Mouse (Mus musculus) forebrain, embryonic 15.5 days (tissue): ENCODE results near the gene Gm45808. TPM values are rescaled to one million over a fixed set of nuclear protein-coding genes. Genes with fewer than 3 reads are reported as not detected.
"Not testable (repeated sequence)": the region's sequence is repeated elsewhere in the genome, so short reads cannot be mapped to it uniquely, and the experiment has no call there.

Experiments
- ATAC-seq: fragments of 200-750 bp; cut with Nextera tagmentation; replicated peaks from 2 replicates; pipeline ENCODE4 v1.8.0; 2017; ENCODE audit warnings: mild to moderate bottlenecking, moderate TSS enrichment, moderate library complexity
- H3K27ac ChIP-seq: fragments of 300-500 bp; sonication (generic); replicated peaks from 2 replicates; pipeline ENCODE4 v1.5.1; 2015; ENCODE audit warnings: mild to moderate bottlenecking, inconsistent platforms
- H3K27me3 ChIP-seq: fragments of 300-500 bp; sonication (generic); 2 replicates; pipeline ENCODE4 v1.6.1; 2015; ENCODE audit warnings: inconsistent platforms
- H3K36me3 ChIP-seq: fragments of 300-500 bp; sonication (generic); 2 replicates; pipeline ENCODE4 v1.6.1; 2015; ENCODE audit warnings: mild to moderate bottlenecking, inconsistent platforms
- H3K4me1 ChIP-seq: fragments of 300-500 bp; sonication (generic); 2 replicates; pipeline ENCODE4 v1.6.1; 2015; ENCODE audit warnings: inconsistent platforms
- H3K4me2 ChIP-seq: fragments of 300-500 bp; sonication (generic); replicated peaks from 2 replicates; pipeline ENCODE4 v1.6.1; 2015; ENCODE audit warnings: mild to moderate bottlenecking, inconsistent platforms
- H3K4me3 ChIP-seq: fragments of 300-500 bp; sonication (generic); 2 replicates; pipeline ENCODE4 v1.5.1; 2015; ENCODE audit warnings: mild to moderate bottlenecking, inconsistent platforms
- H3K9ac ChIP-seq: fragments of 300-500 bp; sonication (generic); replicated peaks from 2 replicates; pipeline ENCODE4 v1.6.1; 2015; ENCODE audit warnings: mild to moderate bottlenecking, inconsistent platforms
- H3K9me3 ChIP-seq: fragments of 300-500 bp; sonication (generic); 2 replicates; pipeline ENCODE4 v1.6.1; 2016; ENCODE audit warnings: inconsistent platforms
- WGBS: fragments of 180-500 bp; shearing (Covaris S2); methylation state at CpG from one replicate; pipeline ENCODE4 v1.1.7; 2015; ENCODE audit warnings: mixed read lengths; 5-methylcytosine and 5-hydroxymethylcytosine counted together
- polyA plus RNA-seq: library from polyadenylated mRNA; unstranded; fragments of >200 nt; fragmentation: Nextera tagmentation; extraction: Ambion mirVana; gene quantifications from 2 replicates; pipeline ENCODE4 v1.2.1, GENCODE M21; 2015

The Gm45808 gene
- polyA plus RNA-seq, 1 experiment from 2014 or later, result not detected

DNA sequence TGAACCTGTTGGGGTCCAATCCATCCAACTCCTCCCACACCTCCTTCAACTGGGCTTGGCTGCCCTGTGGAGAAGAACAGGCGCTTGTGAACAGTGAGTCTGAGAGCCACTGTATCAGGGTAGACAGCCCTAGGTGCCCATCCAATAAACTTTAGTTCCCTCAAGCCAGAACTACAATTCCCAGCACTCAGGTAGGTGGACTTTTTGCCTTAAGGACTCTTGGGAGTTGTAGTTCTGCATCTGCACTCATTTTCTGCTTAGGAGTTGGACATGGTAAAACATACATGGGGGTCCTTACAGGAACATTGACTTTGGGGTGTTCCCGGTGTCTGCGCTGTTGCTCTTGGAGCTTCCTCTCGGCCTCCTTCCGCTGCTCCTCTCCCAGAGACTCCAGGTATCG, 11.8 kb upstream of the Gm45808 start:
- 97% methylated on average over 6 of the region's 6 CpGs for WGBS
- H3K36me3 ChIP-seq, result peaks cover 56% of the 10 kb centered on the region
- ATAC-seq, result no peak
- H3K4me1 ChIP-seq, result no peaks in the 10 kb centered on the region
- H3K27me3 ChIP-seq, result no peaks in the 10 kb centered on the region
- H3K4me3 ChIP-seq, result no peak overlapping the region
- no peak overlapping the region for H3K4me2 ChIP-seq
- no peaks in the 10 kb centered on the region for H3K9me3 ChIP-seq
- H3K9ac ChIP-seq, result no peak overlapping the region
- no peak overlapping the region for H3K27ac ChIP-seq

DNA sequence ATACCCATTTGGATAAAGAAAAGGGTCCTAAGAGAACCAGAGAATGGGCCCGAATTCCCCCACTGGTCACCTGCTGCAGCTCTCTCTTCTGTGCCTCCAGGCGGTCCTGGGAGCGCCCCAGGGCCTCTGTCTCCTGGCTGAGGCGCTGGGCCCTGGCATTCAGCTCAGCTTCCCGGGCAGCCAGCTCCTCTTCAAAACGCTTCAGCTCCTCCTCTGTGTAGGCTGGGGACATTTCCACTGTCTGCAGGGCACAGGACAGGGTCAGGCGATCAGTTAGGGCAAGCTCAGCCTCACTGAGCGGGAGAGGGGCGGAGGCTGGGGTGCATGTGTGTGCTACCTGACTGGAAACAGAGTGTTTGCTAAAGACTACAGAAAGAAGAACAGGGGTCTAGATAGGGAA, 7.9 kb upstream of the Gm45808 start:
- Histone ChIP-seq H3K27me3 (no peaks in the 10 kb centered on the region), H3K27ac (no peak overlapping the region), H3K9ac (no peak overlapping the region), H3K9me3 (no peaks in the 10 kb centered on the region), H3K4me1 (no peaks in the 10 kb centered on the region), H3K36me3 (peaks cover 52% of the 10 kb centered on the region), H3K4me3 (no peak overlapping the region), H3K4me2 (no peak overlapping the region)
- WGBS, result 84% methylated on average over 9 of the region's 9 CpGs
- no peak for ATAC-seq

DNA sequence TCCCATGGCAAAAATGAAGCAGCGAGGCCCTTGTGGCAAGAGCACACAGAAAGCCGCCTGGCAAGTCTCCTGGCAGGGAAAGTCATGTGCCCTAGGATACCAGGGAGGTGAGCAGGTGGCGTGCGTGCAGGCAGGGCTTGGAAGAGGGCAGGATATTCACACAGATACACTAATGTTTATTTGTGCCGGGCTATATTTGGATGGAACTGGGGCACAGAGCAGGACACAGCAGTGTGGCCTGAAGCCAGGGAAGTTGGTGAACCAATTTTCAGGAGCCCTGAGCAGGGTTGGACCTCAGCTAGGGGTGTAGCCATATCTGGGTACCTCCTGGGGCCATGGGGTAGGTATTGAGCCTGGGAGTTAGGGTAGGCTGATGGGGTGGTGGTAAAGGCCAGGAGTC, 6.3 kb upstream of the Gm45808 start:
- H3K4me3 ChIP-seq, result no peak overlapping the region
- no peaks in the 10 kb centered on the region for H3K9me3 ChIP-seq
- ATAC-seq, result no peak
- no peak overlapping the region for H3K27ac ChIP-seq
- peaks cover 37% of the 10 kb centered on the region for H3K36me3 ChIP-seq
- H3K27me3 ChIP-seq, result no peaks in the 10 kb centered on the region
- H3K4me2 ChIP-seq, result no peak overlapping the region
- whole genome bisulfite sequencing, result 93% methylated on average over 5 of the region's 5 CpGs
- H3K9ac ChIP-seq, result no peak overlapping the region
- H3K4me1 ChIP-seq, result peaks cover 14% of the 10 kb centered on the region

DNA sequence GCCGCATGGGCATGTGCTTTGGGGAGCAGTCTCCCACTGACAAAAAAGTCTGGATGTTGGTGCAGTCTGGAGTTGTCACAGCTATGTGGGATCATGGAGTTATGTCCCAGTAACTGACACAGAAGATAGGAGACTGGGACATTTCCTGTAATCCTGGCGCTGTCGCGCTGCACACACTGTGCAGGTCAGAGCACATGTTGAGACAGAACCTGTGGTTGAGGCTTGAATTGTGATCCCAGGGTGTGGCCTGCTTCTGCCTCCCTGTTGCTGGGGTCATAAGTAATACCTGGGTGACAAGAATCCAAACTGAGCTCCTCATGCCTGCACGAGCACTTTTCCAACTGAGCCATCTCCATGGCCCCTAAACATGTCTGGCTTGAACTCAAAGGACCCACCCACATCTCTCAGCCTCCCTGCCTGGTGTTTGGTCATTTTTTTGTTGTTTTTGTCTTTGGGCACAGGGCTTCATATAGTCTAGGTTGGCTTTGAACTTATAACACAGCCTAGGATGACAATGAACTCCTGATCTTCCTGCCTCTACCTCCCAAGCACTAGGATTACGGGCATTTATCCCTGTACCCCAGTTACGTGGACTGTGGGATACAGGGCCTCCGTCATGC, 5.7 kb upstream of the Gm45808 start:
- no peak overlapping the region for H3K9ac ChIP-seq
- no peaks in the 10 kb centered on the region for H3K9me3 ChIP-seq
- WGBS, result 93% methylated on average over 8 of the region's 8 CpGs
- no peak overlapping the region for H3K27ac ChIP-seq
- H3K4me3 ChIP-seq, result no peak overlapping the region
- no peaks in the 10 kb centered on the region for H3K27me3 ChIP-seq
- peaks cover 16% of the 10 kb centered on the region for H3K4me1 ChIP-seq
- peaks cover 34% of the 10 kb centered on the region for H3K36me3 ChIP-seq
- H3K4me2 ChIP-seq, result no peak overlapping the region
- no peak for ATAC-seq

DNA sequence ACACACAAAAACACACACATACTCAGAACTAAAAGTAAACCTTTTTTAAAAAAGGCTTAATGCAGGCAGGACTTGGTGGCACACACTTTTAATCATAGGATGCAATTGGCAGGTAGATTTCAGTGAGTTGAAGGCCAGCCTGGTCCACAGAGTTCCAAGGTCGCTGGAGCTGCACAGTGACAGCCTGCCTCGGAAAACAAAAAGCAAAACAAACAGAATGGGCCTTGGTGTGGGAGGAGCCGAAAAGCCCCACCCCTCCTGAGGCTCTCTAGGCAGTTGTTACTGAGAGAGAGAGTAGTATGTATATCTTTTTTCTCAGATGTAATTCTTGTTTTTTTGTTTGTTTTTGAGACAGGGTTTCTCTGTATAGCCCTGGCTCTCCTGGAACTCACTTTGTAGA, 4.7 kb upstream of the Gm45808 start:
- no peak for ATAC-seq
- Histone ChIP-seq H3K27me3 (no peaks in the 10 kb centered on the region), H3K27ac (no peak overlapping the region), H3K4me2 (no peak overlapping the region), H3K4me3 (no peak overlapping the region), H3K9me3 (no peaks in the 10 kb centered on the region), H3K4me1 (peaks cover 16% of the 10 kb centered on the region), H3K9ac (no peak overlapping the region), H3K36me3 (peaks cover 28% of the 10 kb centered on the region)
- WGBS, result 30% methylated on average over 3 of the region's 3 CpGs

DNA sequence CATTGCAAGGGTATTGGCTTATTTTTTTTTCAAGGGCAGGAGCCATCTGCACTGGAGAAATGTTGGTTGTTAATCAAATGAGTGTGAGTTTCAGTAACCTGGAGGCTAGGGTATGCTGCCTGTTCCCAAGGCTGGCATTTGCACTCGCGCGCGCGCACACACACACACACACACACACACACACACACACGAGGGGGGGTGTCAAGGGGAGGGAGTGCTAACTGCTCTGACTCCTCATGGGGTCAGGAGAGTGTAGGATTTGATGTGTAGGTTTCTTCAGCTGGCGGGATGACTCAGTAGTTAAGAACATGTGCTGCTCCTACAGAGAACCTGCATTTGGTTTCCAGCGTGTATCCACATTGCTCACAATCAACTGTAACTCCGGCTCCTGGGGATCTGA, 4.2 kb upstream of the Gm45808 start:
- 63% methylated on average over 9 of the region's 9 CpGs for WGBS

DNA sequence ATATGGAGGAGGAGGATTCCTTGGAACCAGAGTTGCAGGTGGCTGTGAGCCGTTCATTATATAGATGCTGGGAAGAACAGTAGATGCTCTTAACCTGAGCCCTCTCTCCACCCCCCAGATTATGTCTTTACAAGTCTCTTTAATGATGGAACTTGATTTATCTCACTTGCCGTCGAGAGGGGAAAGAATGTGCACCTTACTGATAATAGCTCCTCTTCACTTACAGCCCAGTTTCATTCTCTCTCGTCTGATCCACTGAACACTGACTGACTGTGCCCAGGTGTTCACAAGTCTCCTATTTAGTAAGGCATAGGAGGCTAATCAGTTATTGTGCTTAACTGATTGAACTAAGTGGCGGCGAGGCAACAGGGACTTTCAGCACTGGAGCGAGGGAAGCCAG, 3.0 kb upstream of the Gm45808 start:
- no peak for ATAC-seq
- 83% methylated on average over 7 of the region's 7 CpGs for WGBS
- H3K36me3 ChIP-seq, result peaks cover 18% of the 10 kb centered on the region
- H3K9me3 ChIP-seq, result no peaks in the 10 kb centered on the region
- H3K27ac ChIP-seq, result no peak overlapping the region
- no peaks in the 10 kb centered on the region for H3K27me3 ChIP-seq
- peaks cover 16% of the 10 kb centered on the region for H3K4me1 ChIP-seq
- H3K4me2 ChIP-seq, result no peak overlapping the region
- no peak overlapping the region for H3K4me3 ChIP-seq
- H3K9ac ChIP-seq, result no peak overlapping the region

More for the DNA sequence above, 4.2 kb upstream of the Gm45808 start:
- no peak overlapping the region for H3K9ac ChIP-seq
- H3K4me2 ChIP-seq, result no peak overlapping the region
- peaks cover 16% of the 10 kb centered on the region for H3K4me1 ChIP-seq
- H3K27me3 ChIP-seq, result no peaks in the 10 kb centered on the region
- H3K9me3 ChIP-seq, result no peaks in the 10 kb centered on the region
- H3K4me3 ChIP-seq, result no peak overlapping the region
- no peak overlapping the region for H3K27ac ChIP-seq
- peaks cover 28% of the 10 kb centered on the region for H3K36me3 ChIP-seq
- ATAC-seq, result no peak

- H3K4me2 ChIP-seq, result peak within 1 kb of the TSS; percentile 81
- peak within 1 kb of the TSS; percentile 39 for H3K4me3 ChIP-seq
- H3K9ac ChIP-seq, result peak within 1 kb of the TSS; percentile 56
- WGBS, result 7% methylated on average over 37 of the region's 38 CpGs
- H3K36me3 ChIP-seq, result peaks cover 8% of the 10 kb centered on the region
- H3K4me1 ChIP-seq, result peaks cover 16% of the 10 kb centered on the region
- peak; percentile 71 for ATAC-seq
- no peaks in the 10 kb centered on the region for H3K9me3 ChIP-seq
- no peaks in the 10 kb centered on the region for H3K27me3 ChIP-seq
- H3K27ac ChIP-seq, result peak within 1 kb of the TSS; percentile 68
Measured at GRCm38 (mm10) chr7:45488293-45489204, 1.9 kb upstream of the Gm45808 start, which contains the start of gene Dhdh. Dhdh (minus strand) TSS chr7:45488805.

DNA sequence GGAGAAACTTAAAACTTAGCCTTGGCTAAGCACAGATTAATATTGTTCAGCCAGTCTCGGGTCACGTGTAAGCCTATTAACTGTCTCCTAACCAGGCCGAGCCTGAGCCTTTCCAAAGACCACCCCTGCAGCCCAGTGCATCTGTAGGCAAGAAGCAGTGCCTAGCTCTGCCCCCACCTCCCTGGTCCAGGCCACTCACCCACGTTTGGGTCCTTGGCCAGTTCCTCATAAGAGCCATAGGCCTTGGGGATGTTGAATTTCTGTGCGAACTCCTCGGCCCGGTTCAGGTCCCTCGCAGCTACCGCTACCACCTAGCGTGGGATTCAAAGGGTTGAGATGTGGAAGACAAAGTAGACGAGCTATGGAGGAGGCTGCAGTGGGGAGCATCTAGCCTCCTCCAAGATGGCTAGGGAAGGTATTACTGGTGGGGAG, 1.3 kb upstream of the Gm45808 start:
- Histone ChIP-seq H3K9ac (peak overlapping the region; percentile 56; the same call in 1 of the 2 replicates), H3K4me1 (peaks cover 16% of the 10 kb centered on the region), H3K4me2 (peak overlapping the region; percentile 81), H3K27ac (peak overlapping the region; percentile 68), H3K36me3 (peaks cover 1% of the 10 kb centered on the region; the same call in 1 of the 2 replicates), H3K27me3 (no peaks in the 10 kb centered on the region), H3K9me3 (no peaks in the 10 kb centered on the region), H3K4me3 (peak overlapping the region; percentile 39)
- 15% methylated on average over 11 of the region's 11 CpGs for WGBS
- peak; percentile 67 for ATAC-seq

- Histone ChIP-seq H3K36me3 (no peaks in the 10 kb centered on the region), H3K9ac (no peak overlapping the region), H3K4me1 (peaks cover 16% of the 10 kb centered on the region), H3K9me3 (no peaks in the 10 kb centered on the region), H3K27me3 (no peaks in the 10 kb centered on the region), H3K4me3 (no peak overlapping the region), H3K4me2 (no peak overlapping the region), H3K27ac (no peak overlapping the region)
- ATAC-seq, result no peak
- 85% methylated on average over 7 of the region's 7 CpGs for WGBS
Measured at GRCm38 (mm10) chr7:45486158-45486557, 453 bp downstream of the Gm45808 start.

DNA sequence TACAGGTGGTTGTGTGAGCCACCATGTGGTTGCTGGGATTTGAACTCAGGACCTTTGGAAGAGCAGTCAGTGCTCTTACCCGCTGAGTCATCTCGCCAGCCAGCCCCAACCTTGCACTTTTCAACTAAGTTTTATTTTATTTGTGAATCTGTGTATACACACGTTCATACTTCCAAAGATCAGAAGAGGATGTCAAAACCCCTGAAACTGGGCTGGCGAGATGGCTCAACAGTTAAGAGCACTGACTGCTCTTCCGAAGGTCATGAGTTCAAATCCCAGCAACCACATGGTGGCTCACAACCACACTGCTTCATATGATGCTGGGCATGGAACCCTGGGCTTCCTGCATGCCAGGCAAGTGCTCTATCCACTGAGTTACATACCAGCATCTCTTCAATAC, 1.6 kb downstream of the Gm45808 start:
- not testable (repeated sequence) for H3K27ac ChIP-seq, ATAC-seq, H3K4me2 ChIP-seq, H3K4me3 ChIP-seq, H3K27me3 ChIP-seq, H3K9me3 ChIP-seq, H3K9ac ChIP-seq, H3K36me3 ChIP-seq
- WGBS, result 93% methylated on average over 5 of the region's 5 CpGs
- H3K4me1 ChIP-seq, result peaks cover 16% of the 10 kb centered on the region

- no peak for ATAC-seq
- Histone ChIP-seq H3K4me1 (no peaks in the 10 kb centered on the region), H3K27me3 (no peaks in the 10 kb centered on the region), H3K4me3 (no peak overlapping the region), H3K9me3 (no peaks in the 10 kb centered on the region), H3K9ac (no peak overlapping the region), H3K4me2 (no peak overlapping the region), H3K36me3 (no peaks in the 10 kb centered on the region), H3K27ac (no peak overlapping the region)
- WGBS, result 89% methylated on average over 1 of the region's 1 CpGs
Measured at GRCm38 (mm10) chr7:45482166-45482565, 4.4 kb downstream of the Gm45808 start.
